Mouse (Mus musculus): ENCODE measurements at regions not wholly inside any gene's neighbourhood (a gene's known extent, or its start where the extent isn't known, plus 50 kb on each side); places are given as distances from the start of the nearest gene placed in this dataset.
"Not testable (repeated sequence)": the region's sequence is repeated elsewhere in the genome, so short reads cannot be mapped to it uniquely, and the experiment has no call there.

DNA sequence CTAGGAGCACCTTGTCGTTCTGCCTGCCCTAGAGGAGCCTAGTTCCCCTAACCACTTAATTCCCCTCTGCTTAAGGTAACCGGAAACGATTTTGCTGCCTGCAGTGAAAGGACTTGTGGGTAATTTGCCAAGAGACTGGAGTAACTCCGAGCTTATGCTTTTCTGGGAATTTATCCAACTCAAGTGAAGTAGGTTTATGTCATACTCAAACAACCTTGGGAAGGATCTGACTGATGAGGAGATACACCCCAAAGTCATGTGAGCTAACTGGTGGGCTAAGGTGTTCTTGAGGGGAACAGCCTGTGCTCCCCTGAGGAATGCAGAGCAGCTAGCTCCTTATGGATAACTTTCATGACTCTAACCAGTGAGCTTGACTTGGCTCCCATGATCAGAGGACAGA is 155.7 kb upstream of the Ttc29 start:
- WGBS, result 74% methylated on average over 4 of the region's 4 CpGs
- Histone ChIP-seq H3K4me2 (no peak overlapping the region), H3K4me3 (no peak overlapping the region), H3K9me3 (no peaks in the 10 kb centered on the region), H3K9ac (no peak overlapping the region), H3K27ac (replicated peaks) (no peak overlapping the region), H3K27me3 (no peaks in the 10 kb centered on the region), H3K4me1 (replicated peaks) (0 out of 2 replicates have a peak, but pooled peaks cover 2% of the 10 kb centered on the region), H3K36me3 (no peaks in the 10 kb centered on the region)
- ATAC-seq (ENCODE audit: low FRiP score, low read depth), result no peak

DNA sequence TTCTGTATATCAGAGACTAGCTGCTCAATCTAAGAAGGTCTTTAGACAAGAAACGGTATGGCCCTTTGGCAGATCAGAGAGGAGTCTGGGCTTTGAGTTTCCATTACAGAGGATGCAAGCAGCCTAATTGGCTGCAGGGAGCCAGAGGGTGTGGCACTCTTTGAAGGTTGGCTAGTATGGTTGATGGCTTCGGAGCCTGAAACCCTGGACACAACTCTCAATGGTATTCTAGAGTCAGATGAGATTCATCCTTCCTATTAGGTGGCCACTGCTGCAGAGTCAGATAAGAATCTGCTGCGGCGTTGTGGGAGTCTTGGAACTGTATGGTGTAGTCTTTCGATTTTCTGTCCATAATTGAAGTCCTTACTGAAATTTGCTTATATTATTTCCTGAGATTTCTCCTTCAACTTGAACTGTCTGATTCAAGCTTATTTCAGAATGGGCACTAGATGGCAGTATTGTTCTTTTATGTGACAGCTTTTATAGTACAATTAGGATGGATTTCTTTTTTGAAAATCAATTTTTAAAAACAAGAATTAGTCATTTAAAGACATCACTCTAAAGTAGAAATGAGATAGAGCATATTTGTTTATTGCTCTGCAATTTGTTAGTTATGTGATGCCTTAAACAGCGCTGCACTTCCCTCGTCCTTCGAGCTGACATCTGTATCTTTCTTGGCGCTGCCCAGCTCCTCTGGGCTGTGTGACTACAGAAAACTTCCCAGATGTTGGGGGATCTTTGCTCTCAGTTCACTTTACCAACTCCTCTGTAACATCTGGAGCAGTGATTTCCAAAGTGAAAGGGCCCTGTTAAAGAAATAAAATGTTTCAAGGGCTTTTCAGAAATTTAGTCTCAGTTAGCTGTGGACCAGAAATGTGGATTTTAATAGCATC is 151.0 kb upstream of the Ttc29 start:
- no peak overlapping the region for H3K27ac ChIP-seq (replicated peaks)
- H3K36me3 ChIP-seq, result no peaks in the 10 kb centered on the region
- H3K9me3 ChIP-seq, result no peaks in the 10 kb centered on the region
- H3K4me1 ChIP-seq (replicated peaks), result peaks cover 15% of the 10 kb centered on the region
- H3K9ac ChIP-seq, result no peak overlapping the region
- 52% methylated on average over 9 of the region's 9 CpGs for WGBS
- H3K4me3 ChIP-seq, result no peak overlapping the region
- H3K27me3 ChIP-seq, result peaks cover under 1% of the 10 kb centered on the region; the same call in 1 of the 2 replicates
- H3K4me2 ChIP-seq, result no peak overlapping the region
- peak; percentile 55; the same call in 1 of the 2 replicates for ATAC-seq (ENCODE audit: low FRiP score, low read depth)

DNA sequence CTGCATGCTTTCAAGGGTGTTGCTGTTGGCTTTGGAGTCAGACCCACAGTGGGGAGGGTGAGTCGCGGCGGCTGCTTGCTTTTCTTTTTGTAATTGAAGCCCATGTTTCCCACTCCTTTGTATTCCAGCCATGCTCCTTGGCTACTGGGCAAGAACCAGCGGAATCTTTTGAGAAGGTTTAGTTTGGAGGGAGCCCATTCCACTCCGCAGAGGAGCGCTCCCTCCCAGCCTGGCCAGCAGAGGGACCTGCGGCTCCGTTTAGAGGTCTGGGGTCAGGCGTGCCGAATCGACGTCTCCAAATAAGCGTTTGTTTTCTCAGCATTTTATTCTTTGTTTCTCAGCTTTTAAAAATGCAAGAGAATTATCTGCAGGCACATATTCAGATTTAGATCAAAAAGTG is 149.6 kb upstream of the Ttc29 start:
- peak overlapping the region; percentile 59 for H3K4me2 ChIP-seq
- H3K9me3 ChIP-seq, result no peaks in the 10 kb centered on the region
- no peaks in the 10 kb centered on the region for H3K36me3 ChIP-seq
- no peak overlapping the region for H3K27ac ChIP-seq (replicated peaks)
- H3K4me3 ChIP-seq, result peak overlapping the region; percentile 26
- ATAC-seq (ENCODE audit: low FRiP score, low read depth), result peak; percentile 89
- WGBS, result 5% methylated on average over 13 of the region's 13 CpGs
- H3K4me1 ChIP-seq (replicated peaks), result peaks cover 15% of the 10 kb centered on the region
- no peak overlapping the region for H3K9ac ChIP-seq
- H3K27me3 ChIP-seq, result peaks cover 7% of the 10 kb centered on the region; the same call in 1 of the 2 replicates

DNA sequence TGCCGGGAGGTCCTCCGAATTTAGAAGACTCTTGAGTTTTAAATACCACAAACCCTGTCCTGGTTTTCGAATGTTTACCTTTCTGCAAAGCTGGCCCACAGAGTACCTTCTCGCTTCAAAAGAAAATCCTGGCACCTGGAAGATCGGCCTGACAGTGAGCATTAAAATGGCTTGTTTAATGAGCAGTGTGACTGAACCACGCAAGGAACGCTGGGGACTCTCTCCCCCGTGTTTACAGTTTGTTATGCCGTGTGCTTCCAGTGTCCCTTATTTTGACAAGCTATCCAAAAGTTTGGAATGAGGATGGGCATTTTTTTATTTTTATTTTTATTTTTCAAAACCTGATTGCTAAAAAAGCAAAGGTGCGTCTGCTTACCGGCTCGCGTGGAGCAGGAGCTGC is 148.9 kb upstream of the Ttc29 start:
- WGBS, result 35% methylated on average over 13 of the region's 13 CpGs
- 0 out of 2 replicates have a peak overlapping the region, but pooled peaks have one; percentile 2 for H3K9ac ChIP-seq

DNA sequence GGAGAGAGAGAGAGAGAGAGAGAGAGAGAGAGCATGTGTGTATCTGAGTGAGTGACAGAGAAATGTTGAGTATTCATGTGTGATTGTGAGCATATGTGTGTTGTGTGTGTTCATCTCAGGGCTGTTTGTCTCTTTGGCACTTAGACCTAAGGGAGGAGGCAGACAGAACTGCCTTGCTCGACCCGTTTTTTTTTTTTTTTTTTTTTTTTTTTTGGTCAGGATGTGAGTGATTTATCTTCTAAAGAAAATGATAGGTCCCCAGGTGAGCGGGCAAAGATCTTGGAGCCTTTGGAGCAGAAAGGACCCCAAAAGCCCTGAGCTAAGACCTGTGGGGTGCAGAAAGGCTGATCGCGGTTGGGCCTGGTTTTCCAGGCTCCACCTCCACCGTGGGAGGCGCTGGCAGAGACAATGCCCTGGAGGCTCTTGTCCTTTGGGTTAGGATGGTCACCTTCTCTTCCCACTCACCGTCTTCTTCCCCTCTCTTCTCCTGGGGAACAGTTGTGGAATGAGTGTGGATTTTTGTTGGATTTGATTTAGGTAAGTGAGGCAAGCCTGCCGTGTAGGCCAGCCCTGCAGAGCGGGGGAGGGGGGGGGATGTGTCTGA is 147.1 kb upstream of the Ttc29 start:
- Histone ChIP-seq H3K27me3 (peaks cover 7% of the 10 kb centered on the region; the same call in 1 of the 2 replicates), H3K4me3 (no peak overlapping the region), H3K4me2 (no peak overlapping the region), H3K4me1 (replicated peaks) (peaks cover 15% of the 10 kb centered on the region), H3K9ac (no peak overlapping the region), H3K36me3 (no peaks in the 10 kb centered on the region), H3K9me3 (no peaks in the 10 kb centered on the region), H3K27ac (replicated peaks) (no peak overlapping the region)
- no peak for ATAC-seq (ENCODE audit: low FRiP score, low read depth)
- 28% methylated on average over 10 of the region's 10 CpGs for WGBS

More for the DNA sequence above, 148.9 kb upstream of the Ttc29 start:
- Histone ChIP-seq H3K36me3 (no peaks in the 10 kb centered on the region), H3K4me2 (peak overlapping the region; percentile 59), H3K4me3 (peak overlapping the region; percentile 26), H3K9me3 (no peaks in the 10 kb centered on the region), H3K27ac (replicated peaks) (no peak overlapping the region), H3K4me1 (replicated peaks) (peaks cover 15% of the 10 kb centered on the region), H3K27me3 (peaks cover 7% of the 10 kb centered on the region; the same call in 1 of the 2 replicates)
- ATAC-seq (ENCODE audit: low FRiP score, low read depth), result no peak

DNA sequence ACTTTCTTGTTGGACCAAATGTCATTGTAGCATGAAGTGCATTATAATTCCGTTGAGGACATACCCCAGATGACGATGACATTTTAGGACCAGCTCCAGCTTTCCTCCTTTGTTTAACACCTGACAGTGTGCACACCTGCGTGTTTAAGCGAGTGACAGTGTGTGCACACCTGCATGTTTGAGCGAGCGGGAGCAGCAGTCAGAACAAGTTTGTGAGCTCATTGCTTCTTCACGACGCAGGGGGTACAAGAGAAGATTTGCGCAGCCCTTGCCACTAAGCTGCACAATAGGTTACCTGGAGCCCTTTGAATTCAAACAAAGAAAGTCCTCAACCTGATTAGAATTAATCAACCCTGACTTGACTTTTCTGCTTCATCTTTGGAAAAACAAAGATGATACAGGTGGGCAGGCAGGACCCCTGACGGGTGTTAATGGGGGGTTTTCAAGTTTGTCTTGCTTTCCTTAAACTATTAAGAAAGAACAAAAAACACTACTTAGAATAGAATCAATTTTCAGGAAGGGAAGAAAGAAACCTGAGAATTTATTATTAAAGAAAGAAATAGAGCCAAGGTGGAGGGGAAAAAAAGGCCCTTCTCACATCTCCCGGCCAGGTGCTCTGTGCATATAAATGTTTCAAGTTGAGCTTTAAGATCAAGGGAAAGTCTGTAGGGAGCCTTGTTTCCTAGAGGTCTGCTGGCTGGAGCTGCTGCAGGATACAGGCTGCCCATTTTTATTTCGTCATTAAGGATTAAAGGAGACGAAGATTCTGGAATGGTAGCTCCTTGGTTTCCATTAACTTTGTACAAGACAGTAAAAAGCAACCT is 144.8 kb upstream of the Ttc29 start:
- Histone ChIP-seq H3K4me3 (no peak overlapping the region), H3K4me2 (no peak overlapping the region), H3K27me3 (peaks cover 7% of the 10 kb centered on the region; the same call in 1 of the 2 replicates), H3K27ac (replicated peaks) (no peak overlapping the region), H3K36me3 (no peaks in the 10 kb centered on the region), H3K9me3 (no peaks in the 10 kb centered on the region), H3K4me1 (replicated peaks) (peaks cover 12% of the 10 kb centered on the region), H3K9ac (no peak overlapping the region)
- 27% methylated on average over 13 of the region's 13 CpGs for WGBS
- no peak for ATAC-seq (ENCODE audit: low FRiP score, low read depth)

DNA sequence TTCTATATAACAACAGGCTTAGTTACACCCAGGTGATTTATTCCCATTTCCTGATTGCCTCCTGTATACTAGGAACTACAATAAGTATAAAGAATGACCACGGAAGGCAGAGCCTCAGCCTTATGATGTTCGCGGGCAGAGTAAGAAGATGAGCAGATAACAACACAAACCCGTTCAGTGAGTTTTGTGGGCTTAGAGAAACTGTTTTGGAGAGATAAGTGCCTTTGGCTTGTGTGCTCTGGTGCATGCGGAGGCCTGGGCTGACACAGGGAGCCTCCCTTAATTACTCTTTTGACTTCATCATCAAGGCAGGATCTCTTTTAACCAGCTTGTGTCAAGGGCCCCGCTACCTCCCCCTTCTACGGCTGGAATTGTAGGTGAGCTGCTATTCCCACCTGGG is 139.3 kb upstream of the Ttc29 start:
- WGBS, result 89% methylated on average over 7 of the region's 7 CpGs
- no peaks in the 10 kb centered on the region for H3K9me3 ChIP-seq
- no peaks in the 10 kb centered on the region; the same call in 1 of the 2 replicates for H3K4me1 ChIP-seq (replicated peaks)
- H3K27ac ChIP-seq (replicated peaks), result no peak overlapping the region
- no peak for ATAC-seq (ENCODE audit: low FRiP score, low read depth)
- no peaks in the 10 kb centered on the region for H3K27me3 ChIP-seq
- H3K4me3 ChIP-seq, result no peak overlapping the region
- H3K4me2 ChIP-seq, result no peak overlapping the region
- H3K36me3 ChIP-seq, result no peaks in the 10 kb centered on the region
- H3K9ac ChIP-seq, result no peak overlapping the region

DNA sequence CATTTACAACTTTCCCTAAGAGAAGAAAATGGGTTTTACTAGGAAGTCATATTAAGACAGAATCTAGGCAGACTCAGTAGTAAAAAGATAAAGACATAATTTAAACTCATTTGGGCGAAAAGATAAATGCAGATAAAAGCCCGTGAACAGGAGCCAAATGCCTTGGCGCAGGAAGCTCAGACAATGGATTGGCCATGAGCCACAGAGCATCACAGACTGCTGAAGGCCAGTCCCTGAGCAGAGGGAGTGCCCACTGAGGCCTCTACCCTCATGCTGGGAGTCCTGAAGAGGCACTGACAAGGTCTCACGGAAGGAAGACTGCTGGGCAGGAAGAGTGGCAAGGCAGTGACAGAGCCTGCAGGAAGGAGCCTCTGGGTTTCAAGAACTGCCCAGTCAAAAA is 136.0 kb upstream of the Ttc29 start:
- Histone ChIP-seq H3K27ac (replicated peaks) (no peak overlapping the region), H3K9ac (no peak overlapping the region), H3K9me3 (no peaks in the 10 kb centered on the region), H3K27me3 (no peaks in the 10 kb centered on the region), H3K4me2 (no peak overlapping the region), H3K36me3 (no peaks in the 10 kb centered on the region), H3K4me1 (replicated peaks) (no peaks in the 10 kb centered on the region; the same call in 1 of the 2 replicates), H3K4me3 (no peak overlapping the region)
- ATAC-seq (ENCODE audit: low FRiP score, low read depth), result no peak
- 36% methylated on average over 4 of the region's 4 CpGs for WGBS

DNA sequence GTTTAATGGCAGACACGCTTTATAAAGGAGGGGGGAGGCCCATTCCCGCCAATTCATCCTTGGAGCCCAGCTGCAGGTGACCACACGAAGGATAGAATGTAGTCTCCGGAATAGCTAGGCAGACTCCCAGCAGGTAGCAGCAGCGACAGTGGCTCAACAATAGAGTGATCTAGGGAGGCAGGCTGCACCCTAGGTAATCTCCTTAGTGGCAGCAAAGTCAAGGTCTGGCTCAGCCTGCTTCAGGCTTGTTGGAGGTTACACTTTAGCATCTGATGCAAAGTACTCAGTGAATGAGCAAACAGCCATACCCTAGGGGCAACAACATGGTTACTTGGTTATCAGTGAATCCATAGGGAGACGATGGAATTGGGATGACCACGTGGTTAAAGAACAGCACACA is 131.7 kb upstream of the Ttc29 start:
- not testable (repeated sequence) for H3K9me3 ChIP-seq; H3K27me3 ChIP-seq; H3K27ac ChIP-seq (replicated peaks); H3K9ac ChIP-seq; H3K36me3 ChIP-seq; H3K4me1 ChIP-seq (replicated peaks); ATAC-seq (ENCODE audit: low FRiP score, low read depth); H3K4me2 ChIP-seq; H3K4me3 ChIP-seq
- 51% methylated on average over 7 of the region's 7 CpGs for WGBS

DNA sequence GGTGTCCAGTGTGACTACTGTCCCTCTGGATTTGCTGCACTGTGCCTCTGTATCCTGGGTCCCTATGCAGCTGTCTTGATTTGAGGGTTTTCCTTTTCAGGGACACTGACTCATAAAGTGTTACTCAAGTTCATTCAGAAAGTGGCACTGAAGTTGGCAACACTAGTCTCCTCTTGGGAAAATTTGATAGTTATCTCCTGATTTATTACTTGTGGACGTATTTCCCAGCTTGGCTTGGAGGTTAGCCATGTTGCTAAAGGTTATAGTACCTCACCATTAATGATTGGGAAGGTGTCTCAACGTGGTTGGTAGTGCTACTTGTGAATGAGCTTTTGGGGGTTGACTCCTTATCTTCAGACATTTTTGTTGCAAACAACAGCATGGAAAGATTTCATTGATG is 130.1 kb upstream of the Ttc29 start:
- Histone ChIP-seq H3K4me2 (no peak overlapping the region), H3K4me3 (no peak overlapping the region), H3K27ac (replicated peaks) (no peak overlapping the region), H3K27me3 (no peaks in the 10 kb centered on the region), H3K9ac (no peak overlapping the region), H3K36me3 (no peaks in the 10 kb centered on the region), H3K4me1 (replicated peaks) (no peaks in the 10 kb centered on the region), H3K9me3 (no peaks in the 10 kb centered on the region)
- 96% methylated on average over 2 of the region's 2 CpGs for WGBS
- ATAC-seq (ENCODE audit: low FRiP score, low read depth), result no peak

DNA sequence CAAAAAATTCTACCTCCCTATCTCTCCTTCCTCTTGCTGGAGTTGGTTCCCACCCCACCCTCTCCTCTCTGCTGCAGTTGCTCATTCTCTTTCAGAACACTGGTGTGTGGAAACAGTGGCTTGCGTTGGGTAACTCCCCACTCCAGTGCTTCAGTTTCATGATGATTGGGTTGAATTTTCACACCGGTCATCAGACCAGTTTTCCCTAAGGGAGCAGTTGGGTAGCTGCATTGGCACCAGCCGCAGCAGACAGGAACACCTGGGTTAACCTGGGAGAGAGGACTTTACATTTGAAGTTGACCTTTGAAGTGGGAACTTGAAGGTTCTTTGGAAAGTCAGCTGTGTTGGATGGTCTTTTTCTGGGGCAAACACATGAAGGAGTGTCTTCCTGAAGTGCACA is 126.7 kb upstream of the Ttc29 start:
- Histone ChIP-seq H3K4me3 (no peak overlapping the region), H3K4me2 (no peak overlapping the region), H3K36me3 (no peaks in the 10 kb centered on the region), H3K9me3 (no peaks in the 10 kb centered on the region), H3K27ac (replicated peaks) (no peak overlapping the region), H3K9ac (no peak overlapping the region), H3K27me3 (no peaks in the 10 kb centered on the region), H3K4me1 (replicated peaks) (no peaks in the 10 kb centered on the region)
- 98% methylated on average over 3 of the region's 3 CpGs for WGBS
- ATAC-seq (ENCODE audit: low FRiP score, low read depth), result no peak
